Mouse (Mus musculus) neural tube, embryonic 13.5 days (tissue): ENCODE data around the gene Alg1. TPM values are rescaled to one million over a fixed set of nuclear protein-coding genes. Genes with fewer than 3 reads are reported as not detected.
A peak's percentile ranks its signal among the peaks of the same experiment; 100 is the strongest.
"Not testable (repeated sequence)": the region's sequence is repeated elsewhere in the genome, so short reads cannot be mapped to it uniquely, and the experiment has no call there.

Source experiments
- ATAC-seq: fragments of 200-750 bp; cut with Nextera tagmentation; 2 replicates; pipeline ENCODE4 v1.8.0; 2017; ENCODE audit warnings: low read depth, mild to moderate bottlenecking, moderate TSS enrichment, moderate library complexity
- H3K27ac ChIP-seq: fragments of 300-500 bp; sonication (generic); replicated peaks from 2 replicates; pipeline ENCODE4 v1.5.1; 2015; ENCODE audit warnings: moderate library complexity, mild to moderate bottlenecking, inconsistent platforms
- H3K27me3 ChIP-seq: fragments of 300-500 bp; sonication (generic); 2 replicates; pipeline ENCODE4 v1.6.1; 2015; ENCODE audit warnings: mild to moderate bottlenecking, inconsistent platforms
- H3K36me3 ChIP-seq: fragments of 300-500 bp; sonication (generic); 2 replicates; pipeline ENCODE4 v1.6.1; 2015; ENCODE audit warnings: mild to moderate bottlenecking, inconsistent platforms
- H3K4me1 ChIP-seq: fragments of 300-500 bp; sonication (generic); replicated peaks from 2 replicates; pipeline ENCODE4 v1.6.1; 2015; ENCODE audit warnings: inconsistent platforms
- H3K4me2 ChIP-seq: fragments of 300-500 bp; sonication (generic); 2 replicates; pipeline ENCODE4 v1.6.1; 2015; ENCODE audit warnings: inconsistent platforms, mild to moderate bottlenecking, moderate library complexity
- H3K4me3 ChIP-seq: fragments of 300-500 bp; sonication (generic); 2 replicates; pipeline ENCODE4 v1.5.1; 2015; ENCODE audit warnings: mild to moderate bottlenecking, inconsistent platforms
- H3K9ac ChIP-seq: fragments of 300-500 bp; sonication (generic); 2 replicates; pipeline ENCODE4 v1.6.1; 2015; ENCODE audit warnings: moderate library complexity, mild to moderate bottlenecking, inconsistent platforms
- H3K9me3 ChIP-seq: fragments of 300-500 bp; sonication (generic); 2 replicates; pipeline ENCODE4 v1.6.1; 2016; ENCODE audit warnings: inconsistent platforms
- WGBS: fragments of 180-500 bp; shearing (Covaris S2); methylation state at CpG from one replicate; pipeline ENCODE4 v1.1.7; 2015; 5-methylcytosine and 5-hydroxymethylcytosine counted together
- polyA plus RNA-seq: library from polyadenylated mRNA; unstranded; fragments of >200 nt; fragmentation: Nextera tagmentation; extraction: Ambion mirVana; gene quantifications from 2 replicates; pipeline ENCODE4 v1.2.1, GENCODE M21; 2015

Gene Alg1
- polyA plus RNA-seq, 1 experiment from 2014 or later = 36.6 TPM

DNA sequence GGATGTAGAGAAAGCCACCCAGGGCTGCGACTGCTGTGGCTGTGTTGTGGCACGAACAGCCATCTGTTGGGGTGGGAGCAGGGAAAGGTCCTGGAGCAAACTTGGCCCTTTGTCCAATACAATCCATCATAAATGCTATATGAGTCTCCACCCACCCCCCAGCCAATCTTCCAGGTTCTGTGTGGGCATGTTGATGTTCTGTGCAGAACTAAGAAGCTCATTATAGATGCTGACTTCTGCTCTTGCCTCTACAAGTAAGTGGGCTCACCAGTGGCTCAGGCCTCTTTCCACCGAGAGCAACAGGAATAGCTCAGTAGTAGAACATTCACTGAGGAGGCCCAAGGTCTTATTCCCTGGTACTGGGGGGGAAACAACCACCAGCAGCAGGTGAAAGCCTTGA, 21.3 kb upstream of the Alg1 start:
- Histone ChIP-seq H3K9ac (no peak overlapping the region), H3K27ac (no peak overlapping the region), H3K9me3 (no peaks in the 10 kb centered on the region), H3K4me1 (no peaks in the 10 kb centered on the region), H3K27me3 (no peaks in the 10 kb centered on the region), H3K4me3 (no peak overlapping the region), H3K4me2 (no peak overlapping the region), H3K36me3 (no peaks in the 10 kb centered on the region)
- 75% methylated on average over 3 of the region's 3 CpGs for WGBS
- ATAC-seq = no peak

DNA sequence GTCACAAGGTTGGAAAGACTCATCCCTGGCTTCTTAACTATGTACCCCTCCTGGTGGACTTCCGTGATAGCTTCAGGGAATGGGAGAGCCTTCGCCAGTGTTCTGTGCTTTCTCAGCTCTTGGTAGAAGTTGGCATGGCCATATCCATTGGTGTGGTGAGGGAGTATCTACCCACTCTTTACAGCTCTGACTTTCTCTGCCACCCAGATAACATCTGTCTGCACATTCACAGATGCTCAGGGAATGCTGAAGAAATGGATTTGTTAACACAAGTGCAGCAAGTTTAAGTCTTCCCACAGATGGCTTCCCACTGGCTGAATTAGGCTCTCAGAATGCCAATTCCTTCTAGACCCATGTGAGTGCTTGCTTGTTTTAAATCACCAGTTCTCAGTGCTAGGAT, 19.3 kb upstream of the Alg1 start:
- no peak overlapping the region for H3K9ac ChIP-seq
- no peaks in the 10 kb centered on the region for H3K36me3 ChIP-seq
- no peaks in the 10 kb centered on the region for H3K4me1 ChIP-seq
- H3K9me3 ChIP-seq = no peaks in the 10 kb centered on the region
- no peak overlapping the region for H3K27ac ChIP-seq
- no peaks in the 10 kb centered on the region for H3K27me3 ChIP-seq
- H3K4me3 ChIP-seq = no peak overlapping the region
- ATAC-seq = no peak
- 89% methylated on average over 2 of the region's 2 CpGs for WGBS
- no peak overlapping the region for H3K4me2 ChIP-seq

DNA sequence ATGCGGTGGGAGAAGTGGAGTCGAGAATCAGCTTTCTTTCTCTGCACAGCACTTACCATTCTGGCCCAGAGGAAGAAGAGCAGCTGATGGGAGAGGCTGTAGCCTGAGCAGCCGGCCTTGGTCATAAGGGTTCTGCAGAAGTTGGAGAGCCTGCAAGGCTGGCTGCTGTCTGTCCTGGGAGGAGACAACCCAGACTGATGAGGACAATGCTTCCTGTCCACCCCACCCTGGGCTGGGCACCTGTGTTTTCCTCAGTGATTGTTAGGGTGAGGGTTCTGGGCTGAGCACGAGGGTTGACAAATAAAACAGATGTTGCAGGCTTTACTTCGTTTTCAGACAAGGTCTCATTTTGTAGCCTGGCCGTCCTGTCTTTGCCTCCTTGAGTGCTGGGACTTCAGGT, 16.7 kb upstream of the Alg1 start:
- Histone ChIP-seq H3K27me3 (peaks cover 3% of the 10 kb centered on the region; the same call in 1 of the 2 replicates), H3K36me3 (no peaks in the 10 kb centered on the region)
- WGBS = 71% methylated on average over 6 of the region's 6 CpGs

GRCm38 (mm10) chr16:5217341-5218133, 15.9 kb upstream of the Alg1 start:
- no peak for ATAC-seq
- Histone ChIP-seq H3K4me1 (no peaks in the 10 kb centered on the region), H3K36me3 (no peaks in the 10 kb centered on the region), H3K27ac (no peak overlapping the region), H3K9me3 (no peaks in the 10 kb centered on the region), H3K9ac (no peak overlapping the region), H3K27me3 (peaks cover 3% of the 10 kb centered on the region; the same call in 1 of the 2 replicates), H3K4me3 (no peak overlapping the region), H3K4me2 (no peak overlapping the region)
- 62% methylated on average over 5 of the region's 5 CpGs for WGBS

More for the DNA sequence above, 16.7 kb upstream of the Alg1 start:
- H3K9me3 ChIP-seq = no peaks in the 10 kb centered on the region
- H3K27ac ChIP-seq = no peak overlapping the region
- no peak overlapping the region for H3K4me3 ChIP-seq
- no peak for ATAC-seq
- H3K9ac ChIP-seq = no peak overlapping the region
- H3K4me2 ChIP-seq = no peak overlapping the region
- H3K4me1 ChIP-seq = no peaks in the 10 kb centered on the region

DNA sequence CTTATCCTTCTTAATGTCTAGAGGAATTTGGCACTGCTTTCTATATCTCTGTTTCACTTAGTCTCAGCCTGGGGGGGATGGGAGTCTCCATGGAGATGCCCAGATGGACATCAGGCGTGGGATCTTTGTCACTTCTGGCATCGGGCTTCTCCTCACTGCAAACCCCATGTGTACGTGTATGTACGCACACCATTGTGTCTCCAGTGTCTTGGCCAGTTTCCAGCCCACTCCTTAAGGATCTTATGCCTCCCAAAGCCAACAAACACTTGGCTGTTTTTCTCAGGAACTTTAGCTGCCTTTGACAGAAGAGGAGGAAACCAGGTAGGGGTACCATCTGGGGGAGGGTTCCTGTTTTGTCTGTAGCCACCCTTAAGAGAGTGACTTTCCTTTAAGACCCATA, 12.0 kb upstream of the Alg1 start:
- no peaks in the 10 kb centered on the region for H3K36me3 ChIP-seq
- no peak for ATAC-seq

DNA sequence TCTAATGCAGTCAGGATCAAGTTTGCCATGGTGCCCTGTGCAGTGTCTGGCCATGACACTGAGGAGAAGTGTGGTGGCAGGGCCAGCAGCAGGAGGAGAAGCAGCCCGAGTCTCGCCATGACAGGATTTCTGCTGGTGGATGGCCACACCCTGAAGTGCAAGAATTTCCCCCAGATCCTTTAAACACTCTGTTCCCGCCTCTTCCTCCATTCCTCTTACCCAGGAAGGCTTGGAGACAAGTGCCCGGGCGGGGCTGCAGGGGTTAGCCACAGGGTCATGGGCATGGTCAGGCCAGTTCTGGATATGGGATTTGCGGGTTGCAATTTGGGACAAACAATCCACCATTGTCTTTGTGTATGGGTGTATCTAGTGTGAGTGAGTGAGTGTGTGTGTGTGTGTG, 11.3 kb upstream of the Alg1 start, which contains the start of gene AU021092:
Gene AU021092 (minus strand): TSS at position 160 of the 400 bp plus-strand sequence.
- no peaks in the 10 kb centered on the region for H3K36me3 ChIP-seq
- H3K9ac ChIP-seq = no peak within 1 kb of the TSS
- H3K4me1 ChIP-seq = no peaks in the 10 kb centered on the region
- peaks cover 3% of the 10 kb centered on the region; the same call in 1 of the 2 replicates for H3K27me3 ChIP-seq
- no peaks in the 10 kb centered on the region for H3K9me3 ChIP-seq
- WGBS = 73% methylated on average over 6 of the region's 6 CpGs
- ATAC-seq = no peak
- no peak within 1 kb of the TSS for H3K4me3 ChIP-seq
- no peak within 1 kb of the TSS for H3K27ac ChIP-seq
- no peak within 1 kb of the TSS for H3K4me2 ChIP-seq

More for the DNA sequence above, 12.0 kb upstream of the Alg1 start:
- no peak overlapping the region for H3K27ac ChIP-seq
- no peak overlapping the region for H3K4me3 ChIP-seq
- H3K9me3 ChIP-seq = no peaks in the 10 kb centered on the region
- H3K4me2 ChIP-seq = no peak overlapping the region
- H3K27me3 ChIP-seq = peaks cover 3% of the 10 kb centered on the region; the same call in 1 of the 2 replicates
- no peak overlapping the region for H3K9ac ChIP-seq
- WGBS = 70% methylated on average over 4 of the region's 4 CpGs
- no peaks in the 10 kb centered on the region for H3K4me1 ChIP-seq

GRCm38 (mm10) chr16:5226534-5226933, 6.9 kb upstream of the Alg1 start:
- not testable (repeated sequence) for H3K4me1 ChIP-seq, H3K4me2 ChIP-seq, H3K9me3 ChIP-seq, H3K27me3 ChIP-seq, ATAC-seq, H3K27ac ChIP-seq, H3K36me3 ChIP-seq, H3K4me3 ChIP-seq, H3K9ac ChIP-seq
- 15% methylated on average over 1 of the region's 1 CpGs for WGBS

- H3K27me3 ChIP-seq, H3K4me2 ChIP-seq, H3K9ac ChIP-seq, H3K9me3 ChIP-seq, H3K36me3 ChIP-seq, H3K4me3 ChIP-seq, H3K4me1 ChIP-seq, H3K27ac ChIP-seq, ATAC-seq: not testable (repeated sequence)
- WGBS = 86% methylated on average over 19 of the region's 19 CpGs
Measured at GRCm38 (mm10) chr16:5227501-5227900, 5.9 kb upstream of the Alg1 start.

GRCm38 (mm10) chr16:5228103-5228502, 5.3 kb upstream of the Alg1 start:
- not testable (repeated sequence) for H3K36me3 ChIP-seq, H3K27ac ChIP-seq, ATAC-seq, H3K4me3 ChIP-seq, H3K4me1 ChIP-seq, H3K9ac ChIP-seq, H3K9me3 ChIP-seq, H3K27me3 ChIP-seq, H3K4me2 ChIP-seq
- WGBS = 83% methylated on average over 3 of the region's 3 CpGs

DNA sequence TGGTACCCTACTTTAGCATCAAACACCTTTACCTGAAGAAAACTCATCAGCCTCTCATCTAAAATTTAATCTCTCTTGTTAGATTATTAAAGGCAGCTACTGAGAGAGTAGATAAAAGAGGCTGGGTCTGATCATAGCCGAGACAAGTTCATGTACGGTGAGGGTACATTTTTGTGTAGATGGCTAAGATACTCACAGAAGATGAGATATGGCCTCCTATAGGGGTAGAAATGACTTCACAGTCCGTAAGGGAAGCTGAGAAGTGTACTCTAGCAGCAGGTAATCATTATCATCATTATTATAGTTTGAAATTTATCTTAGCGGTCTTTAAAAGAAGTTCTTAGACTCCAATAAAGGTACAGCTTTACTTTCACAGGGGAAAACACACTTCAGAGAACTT, 439 bp upstream of the Alg1 start:
- H3K4me3 ChIP-seq = peak overlapping the region; percentile 91
- H3K27me3 ChIP-seq = no peaks in the 10 kb centered on the region; the same call in 1 of the 2 replicates
- H3K9me3 ChIP-seq = no peaks in the 10 kb centered on the region
- WGBS = 71% methylated on average over 4 of the region's 4 CpGs
- peak; percentile 34; the same call in 1 of the 2 replicates for ATAC-seq
- peak overlapping the region; percentile 89 for H3K4me2 ChIP-seq
- H3K36me3 ChIP-seq = 0 out of 2 replicates have a peak, but pooled peaks cover 5% of the 10 kb centered on the region
- H3K4me1 ChIP-seq = peaks cover 19% of the 10 kb centered on the region
- H3K27ac ChIP-seq = no peak overlapping the region
- no peak overlapping the region for H3K9ac ChIP-seq

GRCm38 (mm10) chr16:5242355-5242754, 8.9 kb downstream of the Alg1 start:
- H3K36me3 ChIP-seq = peaks cover 80% of the 10 kb centered on the region
- H3K4me2 ChIP-seq = no peak overlapping the region
- H3K27me3 ChIP-seq = no peaks in the 10 kb centered on the region
- 97% methylated on average over 4 of the region's 4 CpGs for WGBS
- no peak for ATAC-seq
- H3K9me3 ChIP-seq = no peaks in the 10 kb centered on the region
- no peak overlapping the region for H3K9ac ChIP-seq
- H3K27ac ChIP-seq = no peak overlapping the region
- no peak overlapping the region for H3K4me3 ChIP-seq
- H3K4me1 ChIP-seq = no peaks in the 10 kb centered on the region

DNA sequence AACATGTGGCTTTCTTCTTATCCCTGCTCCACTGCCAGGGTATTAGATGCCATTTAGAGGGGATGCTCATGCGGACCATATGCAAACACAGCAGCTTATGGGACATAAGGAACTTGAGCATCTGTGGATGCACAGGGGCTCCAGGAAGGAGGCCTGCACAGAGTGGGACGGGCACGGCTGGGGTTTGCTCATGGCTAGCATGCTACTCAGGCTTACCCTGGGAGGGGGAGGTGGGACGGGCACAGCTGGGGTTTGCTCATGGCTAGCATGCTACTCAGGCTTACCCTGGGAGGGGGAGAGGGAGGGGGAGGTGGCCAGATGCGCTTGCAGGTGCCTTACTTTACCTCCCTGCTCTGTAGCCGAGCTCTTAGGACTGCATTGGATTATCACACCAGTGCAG, 9.5 kb downstream of the Alg1 start:
- 88% methylated on average over 6 of the region's 6 CpGs for WGBS
- Histone ChIP-seq H3K27me3 (no peaks in the 10 kb centered on the region), H3K9me3 (no peaks in the 10 kb centered on the region), H3K4me3 (no peak overlapping the region), H3K4me1 (no peaks in the 10 kb centered on the region), H3K9ac (no peak overlapping the region), H3K27ac (no peak overlapping the region), H3K36me3 (peaks cover 86% of the 10 kb centered on the region), H3K4me2 (no peak overlapping the region)
- no peak for ATAC-seq

DNA sequence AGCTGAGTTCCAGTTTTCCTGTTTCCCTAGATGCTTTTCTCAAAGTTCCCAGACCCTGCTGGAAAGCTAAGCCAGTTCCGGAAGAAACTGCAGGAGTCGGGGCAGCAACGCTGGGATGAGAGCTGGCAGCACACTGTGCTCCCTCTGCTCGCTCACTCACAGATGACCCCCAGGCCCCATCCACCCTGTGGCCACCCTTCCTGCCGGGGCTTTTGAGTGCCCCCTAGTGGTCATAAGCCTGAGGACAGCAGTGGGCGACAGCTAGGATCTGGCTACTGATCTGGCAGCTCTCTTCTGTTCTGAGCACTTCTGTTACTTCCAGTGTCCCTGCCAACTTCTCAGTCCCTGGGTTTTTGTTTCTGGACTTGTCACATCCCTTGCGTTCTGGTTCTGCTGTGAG, 11.0 kb downstream of the Alg1 start:
- Histone ChIP-seq H3K4me3 (no peak overlapping the region), H3K27ac (no peak overlapping the region), H3K9ac (no peak overlapping the region), H3K27me3 (no peaks in the 10 kb centered on the region), H3K4me1 (no peaks in the 10 kb centered on the region), H3K4me2 (no peak overlapping the region), H3K36me3 (peaks cover 88% of the 10 kb centered on the region), H3K9me3 (no peaks in the 10 kb centered on the region)
- WGBS = 46% methylated on average over 7 of the region's 7 CpGs
- ATAC-seq = peak; percentile 74; the same call in 1 of the 2 replicates
